Mouse (Mus musculus) brain, embryonic 18.5 days (tissue): ENCODE results near the gene Olfr584.

ENCODE experiments used
- DNase-seq: peaks from one replicate; pipeline ENCODE4 v3.0.0-alpha.2; 2012; ENCODE audit warnings: low read depth, low spot score

Gene Olfr584

GRCm38 (mm10) chr7:103081585-103081984 lies at the start of gene Olfr584:
Olfr584 (plus strand) TSS chr7:103081885.
- no peak for DNase-seq

DNA sequence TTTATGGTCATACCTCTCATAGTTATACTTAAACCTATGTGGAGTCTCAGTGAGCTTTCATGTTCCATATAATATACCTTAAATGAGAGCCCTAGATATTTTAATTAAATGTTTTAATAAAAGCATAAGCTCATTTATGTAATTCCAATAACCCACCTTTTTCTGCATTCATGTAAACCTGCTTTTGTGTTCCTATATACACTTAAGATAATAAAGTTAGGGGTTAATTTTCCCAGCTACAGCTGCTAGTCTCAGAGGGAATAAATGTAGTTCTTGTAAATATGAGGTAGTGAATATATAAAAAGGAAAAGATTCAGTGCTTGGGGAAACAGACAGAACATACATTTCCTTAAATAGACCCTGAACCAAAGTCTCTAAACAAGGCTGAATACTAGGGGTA lies 44.0 kb upstream of the Olfr584 start, which contains the start of gene Olfr582:
Gene Olfr582, plus strand, starts transcription at position 301 of the 400 bp plus-strand sequence.
- DNase-seq: no peak

DNA sequence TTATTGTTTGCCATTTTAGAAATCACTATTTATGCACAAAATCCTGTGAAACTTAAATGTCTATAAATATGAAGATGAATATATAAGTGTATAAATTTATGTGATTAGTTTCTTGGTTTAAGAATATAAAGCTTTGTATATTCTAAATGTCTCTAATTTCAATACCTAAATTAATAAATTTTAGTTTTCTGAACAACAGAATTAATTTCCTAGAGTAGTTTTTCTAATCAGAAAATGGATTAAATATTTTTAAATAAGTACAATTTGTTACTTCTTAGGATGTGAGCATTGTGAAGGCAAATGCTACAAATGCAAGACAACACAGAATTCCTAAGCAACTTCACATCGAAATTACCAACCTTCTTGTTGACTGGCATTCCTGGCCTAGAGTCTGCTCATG lies 30.7 kb upstream of the Olfr584 start, which contains the start of gene Olfr583:
Gene Olfr583, plus strand, starts transcription at position 301 of the 400 bp plus-strand sequence.
- DNase-seq: no peak

- DNase-seq: no peak
Observed at GRCm38 (mm10) chr7:103097420-103097819, 15.7 kb downstream of the Olfr584 start, which contains the start of gene Olfr585. Olfr585 (plus strand) TSS chr7:103097720.

- DNase-seq: no peak
Observed at GRCm38 (mm10) chr7:103119406-103119805, 37.7 kb downstream of the Olfr584 start.

GRCm38 (mm10) chr7:103125538-103125937 lies 43.9 kb downstream of the Olfr584 start, which contains the start of gene Olfr586:
Olfr586 (minus strand) TSS chr7:103125638.
- DNase-seq: no peak
